Mouse (Mus musculus) thymus, adult 18-20 months (tissue): ENCODE data around the gene Hsd17b6.

Experiments
- DNase-seq, 2 experiments: peaks; one replicate each; pipeline ENCODE4 v3.0.0; 2022; ENCODE audit warnings: mixed read lengths in 2 of 2

Gene Hsd17b6

GRCm38 (mm10) chr10:128005479-128005878, 1.9 kb downstream of the Hsd17b6 start:
- DNase-seq = no peak

DNA sequence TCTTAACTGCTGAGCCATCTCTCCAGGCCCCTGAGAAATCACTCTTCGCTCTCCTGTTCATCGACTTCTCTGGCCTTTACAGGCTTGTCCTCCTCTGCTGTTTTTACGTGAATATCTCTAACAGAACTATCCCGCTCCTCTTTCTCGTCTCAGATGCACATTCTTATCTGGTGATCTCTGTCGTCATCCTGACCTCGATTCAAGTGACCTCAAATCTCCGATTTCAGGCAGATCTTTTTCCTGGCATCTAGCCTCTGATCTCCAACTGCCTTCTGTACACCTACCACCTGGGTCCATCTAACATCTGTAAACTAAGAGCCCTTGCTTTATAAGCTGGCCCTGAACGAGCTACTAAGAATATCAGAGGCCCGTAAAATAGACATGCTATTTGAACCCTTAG, 2.5 kb downstream of the Hsd17b6 start:
- DNase-seq = no peak

GRCm38 (mm10) chr10:128003281-128003801, 4.1 kb downstream of the Hsd17b6 start:
- DNase-seq = no peak

GRCm38 (mm10) chr10:127998260-127998659, 9.2 kb downstream of the Hsd17b6 start:
- DNase-seq = no peak

GRCm38 (mm10) chr10:127996690-127997089, 10.7 kb downstream of the Hsd17b6 start:
- DNase-seq = no peak

- DNase-seq = no peak
Observed at GRCm38 (mm10) chr10:127985601-127986000, 21.8 kb downstream of the Hsd17b6 start.

DNA sequence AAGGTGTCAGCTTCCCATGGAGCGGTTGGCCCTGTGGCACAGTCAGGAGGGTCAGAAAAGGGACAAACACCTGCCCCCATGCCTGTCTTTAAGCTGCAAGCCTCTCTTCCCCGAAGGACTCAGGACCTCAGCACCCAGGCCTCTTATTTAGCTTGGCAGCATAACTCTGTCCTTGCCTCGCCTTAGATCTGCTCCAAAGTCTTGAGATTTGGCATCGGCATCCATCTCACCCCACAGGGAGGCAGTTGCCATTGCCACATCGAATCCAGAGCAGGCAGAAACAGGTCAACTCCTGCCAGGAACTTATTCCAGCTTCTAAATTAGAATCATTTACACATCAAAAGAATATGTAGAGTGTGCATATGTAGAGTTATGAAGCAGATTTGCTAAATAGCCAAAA, 22.8 kb downstream of the Hsd17b6 start:
- DNase-seq = no peak

DNA sequence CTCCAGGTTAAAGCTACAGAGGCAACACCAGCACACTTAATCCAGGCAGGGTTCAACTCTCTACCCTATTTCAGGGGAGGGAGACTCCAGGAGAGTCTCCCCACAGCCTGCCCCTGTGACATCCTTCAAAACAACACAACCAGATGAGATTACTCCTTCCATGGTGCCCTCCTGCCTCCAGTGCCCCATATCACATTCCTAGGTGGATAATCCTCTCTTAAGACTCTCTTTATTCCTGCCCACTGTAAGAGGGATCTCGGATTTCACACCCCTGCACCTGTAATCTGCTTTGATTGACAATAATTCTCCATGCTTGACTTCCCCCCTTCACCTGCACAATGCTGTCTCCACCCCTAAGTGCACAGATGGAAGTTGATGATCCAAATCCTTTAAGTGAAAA, 31.9 kb downstream of the Hsd17b6 start:
- no peak for DNase-seq

- no peak for DNase-seq
Observed at GRCm38 (mm10) chr10:127974062-127974461, 33.3 kb downstream of the Hsd17b6 start.

DNA sequence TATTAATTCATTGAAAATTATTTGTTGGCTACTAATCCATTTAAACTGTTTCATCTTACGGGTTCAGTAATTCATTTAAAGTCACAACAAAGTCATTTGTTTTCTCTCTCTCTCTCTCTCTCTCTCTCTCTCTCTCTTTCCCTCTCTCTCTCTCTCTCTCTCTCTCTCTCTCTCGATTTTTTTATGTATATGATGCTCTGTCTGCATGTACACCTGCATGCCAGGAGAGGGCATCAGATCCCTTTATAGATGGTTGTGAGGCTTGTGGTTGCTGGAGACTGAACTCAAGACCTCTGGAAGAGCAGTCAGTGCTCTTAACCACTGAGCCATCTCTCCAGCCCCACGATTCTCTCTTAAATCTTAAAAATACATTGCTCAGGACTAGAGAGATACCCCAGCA, 36.3 kb downstream of the Hsd17b6 start:
- DNase-seq = no peak

GRCm38 (mm10) chr10:127970359-127970831, 37.0 kb downstream of the Hsd17b6 start:
- no peak for DNase-seq

GRCm38 (mm10) chr10:127969820-127970219, 37.6 kb downstream of the Hsd17b6 start:
- DNase-seq = no peak

DNA sequence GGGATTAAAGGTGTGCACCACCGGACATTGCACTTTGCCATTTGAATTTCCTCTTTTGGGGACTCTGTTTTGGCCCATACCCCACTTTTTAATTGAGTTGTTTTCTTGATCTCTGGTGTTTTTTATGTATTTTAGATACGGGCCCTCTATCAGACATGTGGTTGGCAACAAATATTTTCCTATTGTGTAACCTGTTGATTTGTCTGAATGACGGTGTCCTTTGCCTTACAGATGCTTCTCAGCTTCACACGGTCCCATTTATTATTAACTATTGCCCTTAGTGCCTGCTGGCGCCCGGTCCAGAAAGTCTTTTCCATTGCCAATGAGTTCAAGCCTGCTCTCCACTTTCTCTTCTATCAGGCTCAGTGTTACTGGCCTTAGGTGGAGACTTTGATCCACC, 40.9 kb downstream of the Hsd17b6 start:
- no peak for DNase-seq

GRCm38 (mm10) chr10:127964004-127964403, 43.4 kb downstream of the Hsd17b6 start:
- DNase-seq = no peak

DNA sequence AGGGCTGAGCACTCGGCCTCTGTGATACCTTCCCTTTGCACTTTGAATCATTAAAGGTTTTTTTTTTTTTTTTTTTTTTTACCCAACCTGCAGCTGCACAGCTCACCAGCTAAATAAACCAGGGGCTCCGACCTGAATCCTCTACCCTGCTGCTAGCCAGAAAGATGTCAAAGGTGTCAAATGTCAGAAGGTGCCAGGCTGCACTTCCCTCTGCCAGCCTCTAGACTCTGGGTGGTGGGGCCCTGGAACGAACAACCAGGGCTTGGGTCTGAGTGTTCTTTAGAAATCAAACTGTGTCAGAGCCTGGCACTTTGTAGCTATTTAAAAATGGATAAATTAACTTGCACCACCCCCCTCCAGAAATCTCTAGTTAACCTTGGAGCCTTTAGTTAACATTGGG, 45.0 kb downstream of the Hsd17b6 start:
- DNase-seq = no peak

DNA sequence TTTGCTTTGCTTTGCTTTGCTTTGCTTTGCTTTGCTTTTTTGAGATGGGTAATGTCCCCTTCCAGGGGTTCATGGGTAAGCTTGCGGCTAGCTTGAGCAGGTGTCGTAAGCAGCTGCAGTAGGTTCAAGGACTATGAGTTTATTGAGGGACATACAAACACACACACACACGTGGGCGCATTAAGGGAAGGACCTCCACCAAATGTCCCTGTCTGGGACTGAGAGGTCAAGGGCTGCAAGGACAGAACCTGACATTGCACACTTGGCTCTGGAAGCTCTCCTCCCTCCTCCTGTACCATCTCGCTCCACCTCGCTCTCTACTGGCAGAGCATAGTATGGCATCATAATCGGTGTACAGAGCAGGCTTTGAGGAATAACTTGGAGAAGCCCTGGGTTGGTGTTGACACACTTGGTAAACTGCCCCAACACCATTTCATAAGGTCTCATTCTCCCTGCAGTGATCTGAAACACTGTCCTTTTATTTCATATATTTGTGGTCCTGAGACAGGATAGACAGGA, 48.2 kb downstream of the Hsd17b6 start:
- no peak for DNase-seq

- peak in 1 of 2 experiments; percentile 25 for DNase-seq
Observed at GRCm38 (mm10) chr10:127956168-127956816, 51.1 kb downstream of the Hsd17b6 start.

DNA sequence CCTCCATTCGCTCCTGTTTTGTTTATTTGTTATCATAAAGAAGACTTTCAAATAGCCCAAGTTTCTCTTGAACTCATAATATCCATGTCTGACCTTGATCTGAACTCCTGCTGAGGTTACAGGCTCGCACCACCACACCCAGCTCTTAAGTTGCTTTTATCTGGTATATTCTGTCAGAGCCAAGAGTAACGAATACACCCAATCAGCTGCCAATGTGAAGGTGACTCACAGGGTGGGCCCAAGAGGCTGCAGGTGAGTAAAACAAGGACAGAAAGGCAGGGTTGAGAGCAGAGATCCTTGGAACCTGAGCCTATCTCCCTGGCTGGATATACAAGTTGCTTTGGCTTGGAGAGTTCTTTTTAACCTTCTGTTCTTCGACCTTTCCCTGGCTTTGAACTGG, 52.4 kb downstream of the Hsd17b6 start:
- no peak for DNase-seq

DNA sequence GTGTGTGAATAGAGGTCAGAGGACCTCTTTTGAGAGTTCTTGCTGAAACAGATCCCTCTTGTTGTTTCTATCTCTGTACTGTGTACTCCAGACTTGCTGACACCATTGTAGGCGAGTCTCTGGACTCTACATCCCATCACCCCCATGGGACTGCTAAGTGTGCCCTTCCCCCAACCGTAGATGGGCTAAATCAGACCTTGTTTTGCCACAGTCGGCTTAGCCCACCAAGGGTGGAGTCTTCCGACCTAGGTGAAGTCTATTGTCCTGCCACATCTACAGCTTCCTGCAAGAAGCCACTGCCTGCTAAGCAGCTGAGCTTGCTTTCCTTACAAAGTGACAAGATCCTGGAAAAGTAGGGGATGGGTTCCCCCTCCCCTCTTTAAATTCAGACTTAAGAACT, 55.6 kb downstream of the Hsd17b6 start:
- no peak for DNase-seq

- no peak for DNase-seq
Observed at GRCm38 (mm10) chr10:127951390-127951789, 56.0 kb downstream of the Hsd17b6 start.

DNA sequence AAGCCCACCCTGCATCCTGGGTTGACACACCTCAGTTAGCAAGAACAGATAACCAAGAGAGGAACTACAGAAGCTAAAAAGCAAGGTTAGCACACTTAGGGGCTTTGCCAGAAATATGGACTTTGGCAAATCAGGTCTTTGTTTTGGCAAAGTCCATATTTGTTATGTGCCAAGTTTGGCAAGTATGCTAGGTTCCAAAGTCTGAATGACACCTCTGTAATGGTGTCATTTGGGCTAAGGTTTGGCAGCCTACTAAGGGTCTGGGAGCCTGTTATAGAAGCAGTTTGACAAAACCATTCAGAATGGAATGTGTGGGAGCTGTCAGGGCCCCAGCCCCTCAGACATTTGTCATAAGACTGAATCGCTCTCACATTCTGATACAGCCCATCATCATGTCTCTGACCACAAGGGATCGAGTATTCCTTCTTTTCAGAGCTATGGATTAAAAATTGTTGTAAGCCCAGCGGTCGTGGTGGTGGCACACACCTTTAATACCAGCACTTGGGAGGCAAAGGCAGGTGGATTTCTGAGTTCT, 57.7 kb downstream of the Hsd17b6 start:
- no peak for DNase-seq

DNA sequence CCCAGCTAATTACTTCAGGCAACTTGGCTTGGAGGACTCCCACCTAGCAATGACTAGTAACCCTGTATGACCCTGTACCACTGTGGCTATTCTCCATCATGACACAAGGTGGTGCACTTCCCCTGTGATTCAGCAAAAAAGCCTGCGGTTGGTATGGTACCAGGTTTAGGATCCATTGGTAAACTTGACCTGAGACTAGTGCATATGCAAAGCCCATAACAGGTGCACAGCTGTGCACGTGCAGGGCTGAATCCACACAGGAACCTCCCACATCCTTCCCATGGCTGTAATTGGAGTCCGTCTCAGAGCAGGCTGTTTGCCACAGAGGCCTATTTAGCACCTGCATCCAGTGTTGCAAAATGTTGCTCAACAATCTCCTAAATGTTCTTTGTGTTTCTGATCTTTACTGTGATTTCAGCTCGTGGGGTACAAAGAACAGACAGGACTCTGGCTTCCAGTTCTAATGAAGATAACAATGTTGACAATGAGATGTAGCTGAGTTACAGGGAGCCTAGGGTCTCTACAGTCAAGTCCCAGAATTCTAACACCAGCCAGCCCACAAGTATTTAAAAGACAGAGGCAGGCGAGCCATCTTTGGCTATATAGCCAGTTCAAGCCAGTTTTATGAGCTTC, 61.9 kb downstream of the Hsd17b6 start:
- peak in 1 of 2 experiments; percentile 20 for DNase-seq
